Mouse (Mus musculus) hindbrain, embryonic 11.5 days (tissue): ENCODE measurements at regions not wholly inside any gene's neighbourhood (a gene's known extent, or its start where the extent isn't known, plus 50 kb on each side); places are given as distances from the start of the nearest gene placed in this dataset.
"Not testable (repeated sequence)": the region's sequence is repeated elsewhere in the genome, so short reads cannot be mapped to it uniquely, and the experiment has no call there.

ENCODE experiments used
- ATAC-seq: fragments of 200-750 bp; cut with Nextera tagmentation; 2 replicates; pipeline ENCODE4 v1.8.0; 2017; ENCODE audit warnings: mild to moderate bottlenecking, moderate TSS enrichment, moderate library complexity; ENCODE audit not compliant: low FRiP score
- DNase-seq: peaks from one replicate; pipeline ENCODE4 v3.0.0-alpha.2; 2015; ENCODE audit warnings: low spot score
- H3K27ac ChIP-seq: fragments of 300-500 bp; sonication (generic); 2 replicates; pipeline ENCODE4 v1.5.1; 2014; ENCODE audit warnings: mild to moderate bottlenecking, low read depth, low read length
- H3K27me3 ChIP-seq: fragments of 300-500 bp; sonication (generic); 2 replicates; pipeline ENCODE4 v1.6.1; 2014; ENCODE audit warnings: mild to moderate bottlenecking, low read length, moderate library complexity, mixed read lengths; ENCODE audit not compliant: control insufficient read depth, insufficient read depth
- H3K36me3 ChIP-seq: fragments of 300-500 bp; sonication (generic); 2 replicates; pipeline ENCODE4 v1.6.1; 2014; ENCODE audit warnings: mild to moderate bottlenecking, low read length, moderate library complexity, mixed read lengths; ENCODE audit not compliant: control insufficient read depth, insufficient read depth
- H3K4me1 ChIP-seq: fragments of 300-500 bp; sonication (generic); replicated peaks from 2 replicates; pipeline ENCODE4 v1.6.1; 2014; ENCODE audit warnings: low read length, mixed read lengths; ENCODE audit not compliant: control insufficient read depth, insufficient read depth
- H3K4me2 ChIP-seq: fragments of 300-500 bp; sonication (generic); replicated peaks from 2 replicates; pipeline ENCODE4 v1.6.1; 2014; ENCODE audit warnings: mild to moderate bottlenecking, low read depth, low read length
- H3K4me3 ChIP-seq: fragments of 300-500 bp; sonication (generic); 2 replicates; pipeline ENCODE4 v1.5.1; 2014; ENCODE audit warnings: low read depth, low read length
- H3K9ac ChIP-seq: fragments of 300-500 bp; sonication (generic); 2 replicates; pipeline ENCODE4 v1.6.1; 2014; ENCODE audit warnings: low read depth, low read length
- H3K9me3 ChIP-seq: fragments of 300-500 bp; sonication (generic); 2 replicates; pipeline ENCODE4 v1.6.1; 2016; ENCODE audit warnings: low read length; ENCODE audit not compliant: control insufficient read depth
- WGBS: fragments of 180-500 bp; shearing (Covaris S2); extraction: QIAGEN DNeasy Blood & Tissue Kit; methylation state at CpG from one replicate; pipeline ENCODE4 v1.1.7; 2014; 5-methylcytosine and 5-hydroxymethylcytosine counted together

- no peak for DNase-seq
- Histone ChIP-seq H3K4me2 (no peak overlapping the region), H3K27me3 (no peaks in the 10 kb centered on the region), H3K9ac (no peak overlapping the region), H3K27ac (no peak overlapping the region), H3K36me3 (no peaks in the 10 kb centered on the region), H3K4me1 (no peaks in the 10 kb centered on the region), H3K9me3 (no peaks in the 10 kb centered on the region), H3K4me3 (no peak overlapping the region)
- ATAC-seq: peak; percentile 67
- WGBS: 74% methylated on average over 7 of the region's 7 CpGs
These were observed 77.9 kb downstream of the Gm5426 start for GRCm38 (mm10) chr10:96214285-96214684.

GRCm38 (mm10) chr10:96214946-96215345 lies 78.5 kb downstream of the Gm5426 start:
- no peak overlapping the region for H3K4me3 ChIP-seq
- no peak for DNase-seq
- WGBS: 84% methylated on average over 6 of the region's 6 CpGs
- H3K9me3 ChIP-seq: no peaks in the 10 kb centered on the region
- H3K9ac ChIP-seq: no peak overlapping the region
- H3K36me3 ChIP-seq: no peaks in the 10 kb centered on the region
- no peaks in the 10 kb centered on the region for H3K4me1 ChIP-seq
- no peaks in the 10 kb centered on the region for H3K27me3 ChIP-seq
- H3K27ac ChIP-seq: no peak overlapping the region
- no peak overlapping the region for H3K4me2 ChIP-seq
- no peak for ATAC-seq

GRCm38 (mm10) chr10:96220731-96221130 lies 84.3 kb downstream of the Gm5426 start:
- Histone ChIP-seq H3K9ac (no peak overlapping the region), H3K4me1 (no peaks in the 10 kb centered on the region), H3K9me3 (no peaks in the 10 kb centered on the region), H3K27ac (no peak overlapping the region), H3K27me3 (no peaks in the 10 kb centered on the region), H3K4me3 (no peak overlapping the region), H3K36me3 (no peaks in the 10 kb centered on the region), H3K4me2 (no peak overlapping the region)
- DNase-seq (no peak), ATAC-seq (no peak)
- WGBS: 95% methylated on average over 4 of the region's 4 CpGs

- Histone ChIP-seq H3K4me2 (no peak overlapping the region), H3K4me3 (no peak overlapping the region), H3K27me3 (no peaks in the 10 kb centered on the region), H3K4me1 (no peaks in the 10 kb centered on the region), H3K9ac (no peak overlapping the region), H3K36me3 (no peaks in the 10 kb centered on the region), H3K9me3 (no peaks in the 10 kb centered on the region), H3K27ac (no peak overlapping the region)
- ATAC-seq: no peak
- whole genome bisulfite sequencing: 88% methylated on average over 8 of the region's 8 CpGs
- no peak for DNase-seq
These were observed 94.0 kb downstream of the Gm5426 start for GRCm38 (mm10) chr10:96230391-96230790.

GRCm38 (mm10) chr10:96231309-96231708 lies 94.9 kb downstream of the Gm5426 start:
- WGBS: 87% methylated on average over 6 of the region's 6 CpGs
- no peak overlapping the region for H3K4me2 ChIP-seq
- H3K27ac ChIP-seq: no peak overlapping the region
- H3K9ac ChIP-seq: no peak overlapping the region
- no peak overlapping the region for H3K4me3 ChIP-seq
- DNase-seq (no peak), ATAC-seq (no peak)
- H3K4me1 ChIP-seq: no peaks in the 10 kb centered on the region
- H3K27me3 ChIP-seq: no peaks in the 10 kb centered on the region
- H3K36me3 ChIP-seq: no peaks in the 10 kb centered on the region
- H3K9me3 ChIP-seq: no peaks in the 10 kb centered on the region

GRCm38 (mm10) chr10:96232889-96233288 lies 96.5 kb downstream of the Gm5426 start:
- no peaks in the 10 kb centered on the region for H3K36me3 ChIP-seq
- no peaks in the 10 kb centered on the region for H3K27me3 ChIP-seq
- H3K27ac ChIP-seq: no peak overlapping the region
- H3K4me2 ChIP-seq: no peak overlapping the region
- H3K4me3 ChIP-seq: no peak overlapping the region
- no peaks in the 10 kb centered on the region for H3K9me3 ChIP-seq
- DNase-seq (no peak), ATAC-seq (no peak)
- H3K4me1 ChIP-seq: no peaks in the 10 kb centered on the region
- WGBS: 50% methylated on average over 1 of the region's 1 CpGs
- H3K9ac ChIP-seq: no peak overlapping the region

GRCm38 (mm10) chr10:96234564-96235412 lies 98.4 kb downstream of the Gm5426 start:
- H3K9ac ChIP-seq: no peak overlapping the region
- DNase-seq (peak; percentile 14), ATAC-seq (no peak; the same call in 1 of the 2 replicates)
- no peaks in the 10 kb centered on the region for H3K4me1 ChIP-seq
- no peaks in the 10 kb centered on the region for H3K27me3 ChIP-seq
- WGBS: 64% methylated on average over 9 of the region's 10 CpGs
- H3K27ac ChIP-seq: no peak overlapping the region
- no peak overlapping the region for H3K4me3 ChIP-seq
- no peaks in the 10 kb centered on the region for H3K36me3 ChIP-seq
- H3K4me2 ChIP-seq: no peak overlapping the region
- no peaks in the 10 kb centered on the region for H3K9me3 ChIP-seq

GRCm38 (mm10) chr10:96236031-96236430 lies 99.6 kb downstream of the Gm5426 start:
- not testable (repeated sequence) for H3K27me3 ChIP-seq, ATAC-seq, H3K4me3 ChIP-seq, DNase-seq, H3K9ac ChIP-seq, H3K9me3 ChIP-seq, H3K36me3 ChIP-seq, H3K27ac ChIP-seq, H3K4me1 ChIP-seq, H3K4me2 ChIP-seq
- WGBS: 81% methylated on average over 4 of the region's 4 CpGs

GRCm38 (mm10) chr10:96236777-96237373 lies 100.5 kb downstream of the Gm5426 start:
- Histone ChIP-seq H3K9ac (no peak overlapping the region), H3K27ac (no peak overlapping the region), H3K4me1 (no peaks in the 10 kb centered on the region), H3K36me3 (no peaks in the 10 kb centered on the region), H3K9me3 (no peaks in the 10 kb centered on the region), H3K27me3 (no peaks in the 10 kb centered on the region), H3K4me2 (no peak overlapping the region), H3K4me3 (no peak overlapping the region)
- ATAC-seq (no peak), DNase-seq (no peak)
- WGBS: 91% methylated on average over 6 of the region's 6 CpGs
